Mouse (Mus musculus): ENCODE measurements at regions not wholly inside any gene's neighbourhood (a gene's known extent, or its start where the extent isn't known, plus 50 kb on each side); places are given as distances from the start of the nearest gene placed in this dataset.

GRCm38 (mm10) chr10:96822344-96823335 is 205.8 kb downstream of the Btg1 start:
- WGBS: 64% methylated on average over 7 of the region's 7 CpGs
- no peaks in the 10 kb centered on the region for H3K9me3 ChIP-seq
- H3K4me1 ChIP-seq: peaks cover 8% of the 10 kb centered on the region; the same call in 1 of the 2 replicates
- H3K27me3 ChIP-seq (replicated peaks; ENCODE audit: low read depth, poor library complexity, severe bottlenecking): no peaks in the 10 kb centered on the region
- H3K4me3 ChIP-seq: no peak overlapping the region
- DNase-seq (ENCODE audit: low spot score): no peak
- no peaks in the 10 kb centered on the region for H3K36me3 ChIP-seq (replicated peaks)
- no peak overlapping the region for H3K27ac ChIP-seq (replicated peaks)

- no peak for DNase-seq (ENCODE audit: low spot score)
- no peaks in the 10 kb centered on the region for H3K9me3 ChIP-seq
- no peaks in the 10 kb centered on the region for H3K36me3 ChIP-seq (replicated peaks)
- H3K4me1 ChIP-seq: peaks cover 8% of the 10 kb centered on the region; the same call in 1 of the 2 replicates
- H3K27ac ChIP-seq (replicated peaks): 0 out of 2 replicates have a peak overlapping the region, but pooled peaks have one; percentile 6
- H3K27me3 ChIP-seq (replicated peaks; ENCODE audit: low read depth, poor library complexity, severe bottlenecking): no peaks in the 10 kb centered on the region
- no peak overlapping the region for H3K4me3 ChIP-seq
- WGBS: 24% methylated on average over 7 of the region's 7 CpGs
These were observed 209.5 kb downstream of the Btg1 start for GRCm38 (mm10) chr10:96826234-96826788.

GRCm38 (mm10) chr10:96827971-96828370 is 211.2 kb downstream of the Btg1 start:
- WGBS: 75% methylated on average over 5 of the region's 5 CpGs
- Histone ChIP-seq H3K27ac (replicated peaks) (no peak overlapping the region), H3K4me3 (no peak overlapping the region), H3K36me3 (replicated peaks) (no peaks in the 10 kb centered on the region), H3K9me3 (no peaks in the 10 kb centered on the region), H3K4me1 (peaks cover 8% of the 10 kb centered on the region; the same call in 1 of the 2 replicates), H3K27me3 (replicated peaks; ENCODE audit: low read depth, poor library complexity, severe bottlenecking) (no peaks in the 10 kb centered on the region)
- no peak for DNase-seq (ENCODE audit: low spot score)

- H3K36me3 ChIP-seq (replicated peaks): no peaks in the 10 kb centered on the region
- no peaks in the 10 kb centered on the region for H3K9me3 ChIP-seq
- H3K4me1 ChIP-seq: peaks cover 8% of the 10 kb centered on the region; the same call in 1 of the 2 replicates
- H3K27ac ChIP-seq (replicated peaks): no peak overlapping the region
- H3K27me3 ChIP-seq (replicated peaks; ENCODE audit: low read depth, poor library complexity, severe bottlenecking): no peaks in the 10 kb centered on the region
- DNase-seq (ENCODE audit: low spot score): no peak
- WGBS: 91% methylated on average over 7 of the region's 7 CpGs
- no peak overlapping the region for H3K4me3 ChIP-seq
These were observed 211.9 kb downstream of the Btg1 start for GRCm38 (mm10) chr10:96828581-96829246.

GRCm38 (mm10) chr10:96831071-96831470 is 214.3 kb downstream of the Btg1 start:
- no peaks in the 10 kb centered on the region for H3K36me3 ChIP-seq (replicated peaks)
- H3K27ac ChIP-seq (replicated peaks): no peak overlapping the region
- H3K4me3 ChIP-seq: no peak overlapping the region
- 86% methylated on average over 12 of the region's 12 CpGs for WGBS
- H3K27me3 ChIP-seq (replicated peaks; ENCODE audit: low read depth, poor library complexity, severe bottlenecking): no peaks in the 10 kb centered on the region
- H3K9me3 ChIP-seq: no peaks in the 10 kb centered on the region
- peaks cover 4% of the 10 kb centered on the region; the same call in 1 of the 2 replicates for H3K4me1 ChIP-seq
- DNase-seq (ENCODE audit: low spot score): no peak

GRCm38 (mm10) chr10:96837230-96837629 is 220.4 kb downstream of the Btg1 start:
- no peaks in the 10 kb centered on the region for H3K9me3 ChIP-seq
- WGBS: 89% methylated on average over 7 of the region's 7 CpGs
- H3K27me3 ChIP-seq (replicated peaks; ENCODE audit: low read depth, poor library complexity, severe bottlenecking): no peaks in the 10 kb centered on the region
- no peak overlapping the region for H3K27ac ChIP-seq (replicated peaks)
- no peaks in the 10 kb centered on the region for H3K36me3 ChIP-seq (replicated peaks)
- no peak for DNase-seq (ENCODE audit: low spot score)
- H3K4me3 ChIP-seq: no peak overlapping the region
- no peaks in the 10 kb centered on the region for H3K4me1 ChIP-seq

GRCm38 (mm10) chr10:96841128-96841527 is 224.3 kb downstream of the Btg1 start:
- Histone ChIP-seq H3K4me3 (no peak overlapping the region), H3K36me3 (replicated peaks) (no peaks in the 10 kb centered on the region), H3K9me3 (no peaks in the 10 kb centered on the region), H3K27ac (replicated peaks) (no peak overlapping the region), H3K27me3 (replicated peaks; ENCODE audit: low read depth, poor library complexity, severe bottlenecking) (no peaks in the 10 kb centered on the region), H3K4me1 (no peaks in the 10 kb centered on the region)
- no peak for DNase-seq (ENCODE audit: low spot score)
- 86% methylated on average over 2 of the region's 2 CpGs for WGBS

GRCm38 (mm10) chr10:96841956-96842355 is 225.2 kb downstream of the Btg1 start:
- DNase-seq (ENCODE audit: low spot score): no peak
- no peak overlapping the region for H3K4me3 ChIP-seq
- no peaks in the 10 kb centered on the region for H3K27me3 ChIP-seq (replicated peaks; ENCODE audit: low read depth, poor library complexity, severe bottlenecking)
- H3K9me3 ChIP-seq: no peaks in the 10 kb centered on the region
- no peaks in the 10 kb centered on the region for H3K4me1 ChIP-seq
- H3K36me3 ChIP-seq (replicated peaks): no peaks in the 10 kb centered on the region
- 93% methylated on average over 2 of the region's 2 CpGs for WGBS
- H3K27ac ChIP-seq (replicated peaks): no peak overlapping the region

- WGBS: 84% methylated on average over 4 of the region's 4 CpGs
- H3K36me3 ChIP-seq (replicated peaks): no peaks in the 10 kb centered on the region
- H3K4me1 ChIP-seq: no peaks in the 10 kb centered on the region
- H3K4me3 ChIP-seq: no peak overlapping the region
- no peaks in the 10 kb centered on the region for H3K9me3 ChIP-seq
- DNase-seq (ENCODE audit: low spot score): no peak
- no peak overlapping the region for H3K27ac ChIP-seq (replicated peaks)
- H3K27me3 ChIP-seq (replicated peaks; ENCODE audit: low read depth, poor library complexity, severe bottlenecking): no peaks in the 10 kb centered on the region
These were observed 229.1 kb downstream of the Btg1 start for GRCm38 (mm10) chr10:96845906-96846305.

- no peaks in the 10 kb centered on the region for H3K4me1 ChIP-seq
- no peaks in the 10 kb centered on the region for H3K27me3 ChIP-seq (replicated peaks; ENCODE audit: low read depth, poor library complexity, severe bottlenecking)
- H3K36me3 ChIP-seq (replicated peaks): no peaks in the 10 kb centered on the region
- DNase-seq (ENCODE audit: low spot score): no peak
- H3K4me3 ChIP-seq: no peak overlapping the region
- H3K27ac ChIP-seq (replicated peaks): no peak overlapping the region
- H3K9me3 ChIP-seq: no peaks in the 10 kb centered on the region
- 67% methylated on average over 6 of the region's 6 CpGs for WGBS
These were observed 230.2 kb downstream of the Btg1 start for GRCm38 (mm10) chr10:96847028-96847427.

- no peak overlapping the region for H3K27ac ChIP-seq (replicated peaks)
- DNase-seq (ENCODE audit: low spot score): no peak
- WGBS: 76% methylated on average over 5 of the region's 5 CpGs
- H3K9me3 ChIP-seq: no peaks in the 10 kb centered on the region
- no peaks in the 10 kb centered on the region for H3K4me1 ChIP-seq
- H3K4me3 ChIP-seq: no peak overlapping the region
- H3K36me3 ChIP-seq (replicated peaks): no peaks in the 10 kb centered on the region
- no peaks in the 10 kb centered on the region for H3K27me3 ChIP-seq (replicated peaks; ENCODE audit: low read depth, poor library complexity, severe bottlenecking)
These were observed 230.8 kb downstream of the Btg1 start for GRCm38 (mm10) chr10:96847433-96848165.

GRCm38 (mm10) chr10:96848496-96848895 is 231.7 kb downstream of the Btg1 start:
- H3K36me3 ChIP-seq (replicated peaks): no peaks in the 10 kb centered on the region
- no peak overlapping the region for H3K27ac ChIP-seq (replicated peaks)
- 88% methylated on average over 2 of the region's 2 CpGs for WGBS
- no peaks in the 10 kb centered on the region for H3K4me1 ChIP-seq
- DNase-seq (ENCODE audit: low spot score): no peak
- no peaks in the 10 kb centered on the region for H3K9me3 ChIP-seq
- H3K27me3 ChIP-seq (replicated peaks; ENCODE audit: low read depth, poor library complexity, severe bottlenecking): no peaks in the 10 kb centered on the region
- H3K4me3 ChIP-seq: no peak overlapping the region
